Mouse (Mus musculus) layer of hippocampus, adult 8-10 months (tissue): ENCODE data around the gene D630003M21Rik. TPM values are rescaled to one million over a fixed set of nuclear protein-coding genes. Genes with fewer than 3 reads are reported as not detected.

Experiments
- DNase-seq, 2 experiments: peaks; one replicate each; pipeline ENCODE4 v3.0.0; 2022; ENCODE audit warnings: low spot score in 2 of 2
- total RNA-seq, 4 experiments: library from RNA; stranded (reverse); gene quantifications; 2 replicates each; pipeline ENCODE4 v1.2.4; 2022

Gene D630003M21Rik
- total RNA-seq, 4 experiments from 2014 or later: 3.3 to 5.3 (median 4.5) TPM

DNA sequence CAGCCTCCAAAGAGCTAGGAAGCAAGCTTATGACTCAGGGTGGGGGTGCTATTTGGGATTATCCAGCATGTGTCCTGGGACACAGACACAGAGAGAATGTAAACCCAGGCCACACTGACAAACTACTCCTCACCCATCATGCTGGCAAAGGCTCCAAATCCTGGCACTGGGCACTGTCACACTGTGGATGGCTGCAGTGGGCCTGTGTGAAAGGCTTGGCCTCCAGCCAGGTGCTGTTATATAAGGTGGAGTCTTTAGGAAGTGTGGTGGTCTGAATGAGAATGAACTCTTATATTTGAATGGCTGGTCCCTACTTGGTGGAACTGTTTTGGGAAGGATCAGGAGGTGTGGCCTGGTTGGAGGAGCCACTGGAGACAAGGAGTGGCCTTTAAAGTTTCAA lies 7.7 kb upstream of the D630003M21Rik start:
- no peak for DNase-seq

DNA sequence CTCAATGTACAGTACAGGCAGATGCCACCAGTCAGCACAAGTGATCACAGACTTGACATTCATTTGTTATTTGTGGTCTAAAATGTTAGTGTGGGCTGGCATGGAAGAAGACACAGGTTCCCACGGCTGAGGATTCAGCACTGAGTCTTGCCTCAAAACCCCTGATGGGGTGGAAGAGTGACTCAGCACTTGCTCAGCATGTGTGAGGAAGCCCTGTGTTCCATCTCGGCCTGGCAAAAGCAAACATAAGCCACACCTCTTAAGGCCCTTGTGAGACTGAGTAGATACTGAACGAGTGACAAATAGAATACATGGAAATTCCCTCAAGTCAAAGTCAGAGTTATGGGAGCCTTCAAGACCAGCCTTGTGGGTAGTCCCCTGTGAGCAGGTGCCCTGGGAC lies 4.1 kb upstream of the D630003M21Rik start:
- no peak for DNase-seq

DNA sequence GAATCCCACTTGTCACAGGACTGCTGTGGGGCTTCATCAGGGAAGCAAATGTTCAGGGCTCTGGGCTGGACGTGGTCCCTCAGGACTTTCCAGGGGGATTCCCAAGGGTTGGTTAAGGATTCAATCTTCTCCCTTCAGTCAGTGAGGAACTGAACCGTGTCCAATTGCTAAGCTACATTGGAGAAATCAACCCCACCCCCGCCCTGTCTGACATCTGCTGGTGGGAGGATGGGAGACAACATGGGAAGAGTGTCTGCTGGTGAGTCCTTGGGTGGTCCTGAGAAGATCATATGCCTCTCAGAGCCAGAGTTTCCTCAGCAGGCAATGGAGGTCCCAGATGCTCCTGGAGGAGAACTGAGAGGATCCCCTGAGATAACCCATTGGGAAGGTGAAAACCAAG lies 3.4 kb upstream of the D630003M21Rik start:
- no peak for DNase-seq

DNA sequence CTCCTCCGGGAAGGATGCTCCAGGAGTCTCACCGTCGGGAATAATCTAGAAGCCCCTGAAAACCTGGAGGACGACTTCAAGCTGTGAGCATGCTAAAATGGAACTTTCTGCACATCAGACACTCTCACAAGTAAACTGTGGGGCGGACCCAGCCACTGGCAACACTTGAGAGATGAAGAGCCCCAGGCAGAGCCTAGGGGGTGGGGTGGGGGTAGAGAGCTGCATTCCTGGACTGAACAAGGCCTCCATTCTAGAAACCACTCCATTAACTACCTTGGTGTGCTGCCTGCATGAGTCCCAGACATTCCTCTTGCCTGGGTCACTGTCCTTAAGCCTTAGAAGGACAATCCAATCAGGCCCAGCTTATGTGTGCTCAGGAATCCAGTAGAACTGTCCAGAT lies 2.0 kb upstream of the D630003M21Rik start:
- no peak for DNase-seq

DNA sequence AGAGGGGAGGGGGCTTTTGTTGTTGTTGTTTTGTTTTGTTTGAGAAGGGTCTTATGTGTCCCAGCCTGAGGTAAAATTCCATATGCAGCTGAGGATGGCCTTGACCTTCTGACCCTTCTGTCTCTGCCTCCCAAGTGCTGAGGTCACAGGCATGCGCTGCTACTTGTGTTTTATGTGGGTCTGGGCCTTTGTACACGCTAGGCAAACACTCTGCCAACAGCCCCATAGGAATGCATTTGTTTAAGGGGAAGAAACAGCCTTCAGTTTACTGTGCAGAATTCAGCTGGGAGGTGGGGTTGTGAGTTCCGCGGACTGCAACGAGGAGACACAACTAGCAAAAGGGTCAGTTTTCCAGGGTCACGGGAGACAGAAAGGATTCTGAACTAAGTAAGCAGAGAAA lies 1.6 kb upstream of the D630003M21Rik start:
- DNase-seq: no peak

DNA sequence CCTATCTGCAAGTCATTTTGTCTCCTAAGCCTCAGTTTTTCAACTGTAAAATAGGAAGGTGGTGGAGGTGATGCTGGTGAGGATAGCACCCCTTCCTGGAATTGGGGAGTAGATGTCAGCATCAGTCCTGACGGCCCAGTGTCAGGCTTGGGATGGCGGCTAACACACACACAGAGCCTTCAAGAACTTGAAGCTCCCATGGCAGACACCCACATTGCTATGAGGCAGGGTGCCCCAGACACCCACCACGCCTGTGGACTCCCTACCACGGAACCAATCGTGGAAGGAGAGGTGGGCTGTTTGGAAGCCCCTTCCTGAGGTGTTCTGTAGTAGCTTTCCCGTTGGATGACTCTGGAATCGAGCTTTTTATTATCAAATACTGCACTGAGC lies 476 bp upstream of the D630003M21Rik start:
- DNase-seq: no peak

DNA sequence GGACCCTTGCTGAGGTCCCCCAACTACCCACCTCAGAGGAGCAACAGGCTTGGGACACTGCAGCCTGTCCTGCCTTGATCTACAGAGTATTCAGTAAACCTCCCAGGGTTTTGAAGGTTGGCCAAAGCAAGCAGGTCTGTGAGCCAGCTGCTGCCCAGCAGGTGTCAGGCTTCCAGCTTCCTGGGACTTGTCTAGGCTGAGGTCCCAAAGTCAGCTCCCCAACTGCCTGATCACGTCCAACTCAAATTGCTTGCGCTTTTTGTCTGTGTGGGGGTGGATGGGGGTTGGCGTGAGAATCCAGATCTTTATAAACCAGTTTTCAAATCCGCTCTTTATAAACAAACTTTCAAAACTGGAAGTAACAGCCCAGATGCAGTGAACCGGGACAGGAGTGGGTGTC lies 3.7 kb downstream of the D630003M21Rik start:
- DNase-seq: no peak

DNA sequence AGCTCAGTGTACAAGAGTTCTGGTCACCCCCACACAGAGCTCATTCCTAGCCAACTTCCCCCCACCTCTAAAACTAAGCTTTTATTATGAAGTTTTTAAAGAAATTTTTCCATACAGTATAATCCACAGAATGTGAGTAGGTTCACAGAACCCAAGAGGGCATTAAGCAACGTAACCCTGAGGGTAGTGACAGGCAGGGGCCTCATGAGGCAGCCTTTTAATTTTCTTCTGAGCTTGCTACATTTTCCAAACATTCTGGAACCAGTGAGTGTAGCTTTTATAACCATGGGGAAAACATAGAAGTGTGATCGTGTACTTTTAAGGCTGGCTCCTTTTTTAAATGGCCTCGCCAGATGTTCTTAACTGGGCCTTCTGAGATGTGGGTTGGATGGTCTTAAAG lies 5.5 kb downstream of the D630003M21Rik start:
- DNase-seq: no peak

DNA sequence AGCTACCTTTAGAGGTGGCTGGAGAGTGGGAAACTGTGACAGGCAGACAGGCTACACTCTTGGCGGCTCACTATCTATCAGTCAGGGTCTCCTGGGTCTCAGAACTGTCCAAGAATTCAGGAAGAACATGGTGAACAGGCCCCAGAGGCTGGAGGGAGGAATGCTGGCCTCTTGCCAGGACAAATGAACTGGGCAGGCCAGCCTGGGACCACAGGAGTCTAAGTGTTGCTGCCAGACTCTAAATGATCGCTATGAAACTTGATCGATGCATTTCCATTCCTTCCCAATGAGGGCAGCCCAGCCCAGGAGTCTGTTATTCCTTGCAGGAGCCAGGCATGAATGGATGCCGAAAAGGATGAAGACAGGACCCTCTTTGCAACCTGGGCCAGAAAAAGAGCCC lies 6.4 kb downstream of the D630003M21Rik start:
- no peak for DNase-seq

DNA sequence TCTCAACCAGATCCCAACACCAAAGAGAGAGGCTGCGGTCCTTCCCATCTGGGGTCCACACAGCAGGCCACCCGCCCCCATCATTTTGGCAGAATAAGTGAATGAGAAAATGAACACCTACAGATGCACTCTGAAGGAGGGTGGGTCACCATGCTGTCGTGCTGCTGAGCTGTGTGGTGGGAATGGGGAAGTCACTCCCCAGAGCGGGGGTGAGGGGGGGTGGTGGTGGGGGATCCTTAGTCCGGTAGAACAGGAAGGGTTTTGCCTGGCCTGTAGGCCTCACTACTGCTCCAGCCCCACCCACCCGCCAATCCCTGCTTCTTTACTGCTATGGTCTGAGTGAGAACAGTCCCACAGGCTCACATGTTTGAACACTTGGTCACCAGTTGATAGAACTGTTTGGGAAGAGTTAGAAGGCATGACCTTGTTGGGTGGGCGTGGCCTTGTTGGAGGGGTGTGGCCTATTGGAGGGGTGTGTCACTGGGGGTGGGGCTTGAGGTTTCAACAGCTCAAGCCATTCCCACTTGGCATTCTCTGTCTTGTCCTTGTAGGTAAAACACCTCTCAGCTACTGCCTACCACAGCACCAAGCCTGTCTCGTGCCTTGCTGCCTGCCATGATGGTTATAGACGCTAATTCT lies 7.5 kb downstream of the D630003M21Rik start:
- DNase-seq: no peak

DNA sequence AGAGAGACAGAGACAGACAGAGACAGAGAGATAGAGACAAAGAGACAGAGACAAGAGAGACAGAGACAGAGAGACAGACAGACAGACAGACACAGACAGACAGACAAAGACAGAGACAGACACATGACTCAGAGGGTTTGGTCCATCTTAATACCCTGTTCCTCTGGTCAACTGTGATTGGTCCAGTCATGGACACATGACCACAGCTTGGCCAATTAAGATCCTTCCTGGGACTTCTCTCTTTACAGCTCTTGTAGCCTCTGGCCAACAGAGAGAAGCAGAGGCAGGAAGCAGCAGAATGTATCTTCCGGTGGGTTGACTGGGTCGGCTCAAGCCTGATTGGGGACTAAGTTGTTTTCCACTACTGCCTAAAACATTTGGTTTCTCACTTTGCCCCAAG lies 9.5 kb downstream of the D630003M21Rik start:
- no peak for DNase-seq

DNA sequence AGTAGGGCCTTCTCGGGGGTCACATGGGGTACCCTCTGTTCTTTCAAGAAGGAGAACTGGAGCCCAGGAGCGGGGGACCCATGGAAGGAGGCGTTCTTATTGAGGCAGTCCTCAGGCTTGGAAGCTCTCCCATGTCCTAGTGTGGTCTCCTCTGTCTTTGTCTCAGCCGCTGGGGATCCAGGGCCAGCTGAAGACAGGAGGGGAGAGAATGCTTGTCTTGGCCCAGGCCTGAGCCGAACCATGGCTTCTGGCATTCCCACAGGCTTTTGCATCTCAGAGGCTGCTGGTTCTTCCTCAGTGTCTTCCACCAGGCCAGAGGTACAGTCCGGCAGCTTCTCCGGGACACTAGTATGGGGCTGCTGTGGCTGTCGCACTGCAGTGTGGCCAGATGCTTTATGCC lies 12.5 kb downstream of the D630003M21Rik start:
- DNase-seq: no peak

DNA sequence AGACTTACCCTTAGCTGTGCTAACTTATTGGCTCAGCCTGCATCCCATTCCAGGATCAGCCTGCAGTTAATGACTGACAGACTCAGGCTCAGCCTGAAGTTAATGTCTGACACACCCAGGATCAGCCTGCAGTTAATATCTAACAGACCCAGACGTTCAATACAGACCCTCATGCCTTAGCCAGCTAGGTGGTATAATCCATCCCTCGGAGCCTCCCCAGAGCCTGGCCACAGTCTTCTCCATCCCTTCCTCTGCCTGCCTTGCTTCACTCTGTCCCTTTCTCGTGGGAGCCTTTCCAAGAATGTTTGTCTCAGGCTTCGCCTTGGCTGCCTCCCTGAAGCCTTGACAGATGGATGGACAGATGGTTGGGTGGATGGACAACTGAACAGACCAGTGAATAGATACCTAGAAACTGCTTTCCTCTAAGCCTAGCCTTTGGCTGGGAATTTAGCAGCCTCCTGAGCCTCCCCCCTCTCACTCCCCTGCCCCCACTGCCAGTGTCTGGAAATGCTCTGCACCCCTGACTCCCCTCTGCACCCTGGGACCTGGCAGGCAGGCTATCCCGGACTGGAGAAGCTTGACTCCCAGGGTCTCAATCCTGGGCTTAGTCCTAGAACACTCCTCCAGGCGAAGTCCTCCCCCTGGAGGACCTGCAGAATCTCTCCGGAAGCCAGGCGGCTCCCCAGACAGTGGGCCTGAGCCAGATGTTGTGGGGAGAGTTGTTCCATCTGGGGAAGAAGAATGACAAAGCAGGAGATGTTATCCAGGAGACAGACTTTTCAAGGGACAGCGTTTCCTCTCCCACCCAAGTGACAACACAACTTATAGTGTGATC lies 13.5 kb downstream of the D630003M21Rik start:
- no peak for DNase-seq

DNA sequence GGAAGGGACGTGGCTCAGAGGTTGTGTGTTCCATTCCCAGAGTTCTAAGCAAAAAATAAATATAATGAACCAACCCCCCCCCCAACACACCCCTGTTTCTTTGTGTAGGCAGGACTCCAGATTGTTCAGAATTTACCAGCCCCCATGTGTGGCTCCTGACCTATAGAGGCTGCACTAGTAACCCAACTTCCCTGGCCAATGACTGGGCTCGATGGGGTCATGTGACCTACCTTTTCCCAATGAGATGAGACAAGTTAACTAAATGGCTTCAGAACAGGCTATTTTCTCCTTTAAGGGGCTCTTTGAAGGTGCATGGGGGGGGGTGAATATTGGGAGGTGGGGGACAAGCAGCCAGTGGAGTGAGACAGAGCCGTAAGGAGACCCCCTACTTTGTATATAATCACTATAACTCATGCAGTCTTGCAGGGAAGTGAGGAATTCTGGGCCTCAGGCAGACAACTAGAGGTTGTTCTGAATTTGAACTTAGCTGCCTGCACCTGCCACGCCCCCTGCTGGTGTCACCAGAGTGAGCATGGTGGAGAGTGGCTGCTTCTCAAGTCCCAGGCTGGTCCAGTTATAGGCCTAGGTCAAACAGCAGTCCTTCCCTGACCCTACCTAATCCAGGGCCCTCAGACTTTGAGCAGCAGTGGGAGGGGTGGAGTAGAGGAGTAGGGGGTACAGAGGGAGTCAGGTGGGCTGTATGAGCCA lies 17.1 kb downstream of the D630003M21Rik start:
- DNase-seq: no peak

DNA sequence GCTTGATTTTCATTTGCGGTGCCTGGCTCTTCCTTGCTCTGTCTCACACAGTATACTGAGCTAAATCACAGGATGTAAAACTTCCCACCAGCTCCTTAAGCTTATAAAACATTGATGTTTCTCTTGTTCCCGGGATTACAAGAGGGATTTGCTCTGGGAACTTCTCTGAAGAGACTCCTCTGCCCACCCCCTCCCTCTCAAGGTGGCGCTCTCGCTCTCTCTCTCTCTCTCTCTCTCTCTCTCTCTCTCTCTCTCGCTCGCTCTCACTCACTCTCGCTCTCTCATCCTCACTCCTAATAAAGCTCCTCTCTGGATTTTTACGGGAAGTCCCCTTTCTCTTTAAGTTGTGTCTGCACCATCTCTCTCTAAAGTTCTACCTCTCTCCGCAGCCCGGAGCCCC lies 18.1 kb downstream of the D630003M21Rik start:
- DNase-seq: no peak

DNA sequence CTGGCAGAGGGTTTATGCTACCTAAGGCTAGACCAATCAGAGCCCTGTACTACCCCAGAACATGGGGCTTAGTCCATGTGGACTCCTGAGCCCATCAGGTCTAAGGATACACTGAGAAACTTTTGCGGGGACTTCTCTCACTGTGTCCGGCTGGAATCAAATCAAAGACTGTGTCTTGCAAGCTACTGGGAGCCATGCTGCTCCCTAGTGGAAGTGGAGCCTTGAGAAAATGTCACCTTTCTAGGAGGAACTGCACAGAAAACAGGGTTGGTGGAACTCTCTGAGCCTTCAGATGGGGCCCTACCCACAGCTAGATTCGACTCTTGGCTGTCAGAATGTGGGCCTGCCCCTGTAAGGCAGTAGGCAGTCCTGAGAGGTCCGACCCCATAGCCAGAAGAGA lies 18.5 kb downstream of the D630003M21Rik start:
- no peak for DNase-seq

DNA sequence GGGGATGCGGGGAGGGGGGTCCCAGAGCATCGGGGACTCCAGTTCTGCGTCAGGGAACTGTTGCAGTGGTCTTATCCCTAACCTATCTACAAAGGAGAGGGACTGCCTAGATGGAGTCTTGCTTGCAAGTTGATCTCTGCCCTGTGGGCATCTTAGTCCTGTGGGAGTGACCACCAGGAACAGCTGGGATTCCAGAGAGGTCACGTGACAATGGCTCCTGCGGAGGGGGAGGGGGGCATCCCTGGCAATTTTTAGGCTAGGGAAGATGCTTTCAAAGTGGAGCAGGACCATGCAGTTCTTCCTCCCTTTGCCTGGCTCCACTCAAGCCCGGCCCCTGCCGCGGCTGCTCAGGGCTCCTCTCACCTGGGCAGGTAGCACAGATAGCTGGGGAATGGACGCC lies 19.2 kb downstream of the D630003M21Rik start:
- no peak for DNase-seq

DNA sequence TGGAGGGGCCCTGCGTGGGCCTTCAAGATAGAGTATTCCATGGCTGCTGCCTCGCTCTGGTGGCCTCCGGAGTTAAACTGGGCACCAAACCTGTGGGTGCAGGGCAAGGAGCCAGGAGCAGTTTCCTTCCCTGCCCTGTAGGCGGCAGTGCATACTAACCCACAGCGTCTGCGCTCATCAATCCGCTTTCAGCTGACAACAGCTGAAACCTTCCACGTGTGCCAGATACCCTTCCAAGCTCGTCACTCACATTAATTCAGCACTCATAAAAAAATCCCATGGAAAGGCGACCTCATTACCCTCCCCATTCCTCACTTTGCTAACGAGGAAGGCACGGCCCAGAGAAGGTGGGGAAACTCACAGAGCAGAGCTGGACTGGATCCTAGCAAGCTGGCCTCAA lies 21.2 kb downstream of the D630003M21Rik start:
- DNase-seq: peak; percentile 28 to 75

DNA sequence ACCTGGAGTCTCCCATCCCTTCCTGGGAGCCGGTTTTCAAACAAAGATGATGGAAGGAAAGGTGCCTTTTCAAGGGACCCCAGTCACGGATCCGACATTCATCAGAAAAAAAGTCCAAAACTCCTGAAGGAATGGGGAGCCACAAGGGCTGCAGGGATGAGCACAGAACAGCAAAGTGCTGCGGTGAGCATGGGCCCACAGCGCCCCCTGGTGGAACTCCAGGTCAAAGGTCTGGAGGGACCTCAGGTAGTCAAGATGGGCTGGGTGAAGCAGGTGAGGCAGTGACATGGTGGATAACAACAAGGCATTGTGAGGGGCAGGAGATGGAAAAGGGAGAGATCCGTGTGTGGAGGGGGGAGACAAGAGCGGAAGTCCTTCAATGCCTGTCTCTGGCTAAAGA lies 24.9 kb downstream of the D630003M21Rik start:
- DNase-seq: peak; percentile 33 to 64

DNA sequence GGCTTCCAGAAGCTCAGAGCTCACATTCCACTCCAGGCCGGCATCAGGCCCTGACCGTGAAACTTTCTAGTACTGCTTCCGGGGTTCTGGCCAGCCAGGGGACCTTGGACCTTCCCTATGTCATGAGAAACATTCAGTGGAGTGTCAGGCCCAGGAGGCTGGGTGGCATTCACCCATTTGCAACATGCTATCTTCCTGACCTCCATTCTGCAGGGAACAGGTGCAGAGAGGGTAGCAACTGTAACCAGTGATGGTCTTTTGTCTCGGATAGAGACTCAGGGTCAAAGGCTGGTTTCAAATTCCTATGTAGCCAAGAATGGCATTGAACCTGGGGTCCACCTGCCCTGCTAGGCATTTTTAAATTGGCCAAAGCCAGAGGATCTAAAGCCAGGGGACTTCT lies 25.3 kb downstream of the D630003M21Rik start:
- no peak for DNase-seq

DNA sequence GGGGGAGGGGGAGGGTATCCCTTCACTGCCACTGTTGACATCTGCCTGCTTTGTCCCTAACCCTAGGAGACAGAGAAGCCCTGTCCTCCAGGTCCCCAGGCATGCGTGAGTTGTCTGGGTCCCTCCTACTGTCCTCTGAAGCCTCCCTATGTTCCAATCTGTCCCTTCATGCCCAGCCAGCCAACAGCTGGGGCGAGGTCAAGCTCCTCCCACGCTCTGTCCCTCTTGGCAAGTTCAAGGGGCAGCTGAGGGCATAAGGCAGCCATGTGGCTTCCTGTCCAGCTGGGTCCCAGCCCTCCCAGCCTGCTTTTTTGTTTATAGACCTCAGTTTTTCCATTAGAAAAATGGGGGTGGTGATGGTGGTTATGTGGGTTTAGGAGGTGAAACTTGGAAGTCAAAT lies 29.7 kb downstream of the D630003M21Rik start:
- no peak for DNase-seq

DNA sequence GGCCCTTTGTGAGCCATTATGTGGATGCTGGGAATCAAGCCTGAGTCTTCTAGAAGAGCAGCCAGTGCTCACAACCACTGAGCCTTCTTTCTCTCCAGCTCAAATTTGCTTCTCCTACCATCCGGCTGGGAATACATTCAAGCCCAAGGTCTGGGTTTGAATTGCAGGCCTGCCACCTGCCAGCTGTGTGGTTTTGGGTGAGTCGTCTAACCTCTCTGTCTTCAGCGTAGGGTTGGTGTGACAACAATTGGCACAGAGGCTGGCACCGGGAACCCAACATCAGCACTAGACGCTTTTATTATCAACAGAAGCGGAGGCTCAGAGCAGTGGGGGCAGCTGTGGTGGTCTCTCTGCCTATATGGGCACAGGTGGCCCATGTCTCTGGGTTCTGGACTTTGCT lies 30.2 kb downstream of the D630003M21Rik start:
- DNase-seq: no peak

DNA sequence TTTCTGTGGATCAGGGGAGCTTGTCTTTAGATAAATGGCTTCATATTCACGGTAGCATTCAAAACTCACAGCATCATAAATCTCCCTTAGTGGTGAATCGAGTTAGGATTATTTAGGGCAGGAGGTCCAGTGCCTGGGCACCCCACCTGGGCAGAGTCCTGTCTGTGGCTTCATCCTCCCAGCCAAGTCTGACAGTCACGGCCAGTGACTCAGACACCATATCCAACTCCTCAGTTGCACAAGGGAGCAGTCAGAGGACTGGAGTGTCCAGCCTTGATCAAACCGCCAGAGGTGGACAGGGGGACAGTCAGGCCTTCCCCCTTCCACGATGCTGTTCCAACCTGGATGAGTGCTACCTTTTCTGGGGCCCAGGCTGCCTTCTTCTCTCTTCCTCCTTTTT lies 31.1 kb downstream of the D630003M21Rik start:
- DNase-seq: no peak
